Mouse (Mus musculus) stomach, postnatal 0 days (tissue): ENCODE data around the gene Iffo2.

Experiments used
- CTCF ChIP-seq: IDR thresholded peaks from 2 replicates; pipeline ENCODE4 v1.5.1; 2016; ENCODE audit warnings: antibody characterized with exemption, low read depth, mild to moderate bottlenecking, moderate library complexity
- EP300 ChIP-seq: optimal IDR thresholded peaks from 2 replicates; pipeline ENCODE3; 2016; ENCODE audit warnings: antibody characterized with exemption

DNA sequence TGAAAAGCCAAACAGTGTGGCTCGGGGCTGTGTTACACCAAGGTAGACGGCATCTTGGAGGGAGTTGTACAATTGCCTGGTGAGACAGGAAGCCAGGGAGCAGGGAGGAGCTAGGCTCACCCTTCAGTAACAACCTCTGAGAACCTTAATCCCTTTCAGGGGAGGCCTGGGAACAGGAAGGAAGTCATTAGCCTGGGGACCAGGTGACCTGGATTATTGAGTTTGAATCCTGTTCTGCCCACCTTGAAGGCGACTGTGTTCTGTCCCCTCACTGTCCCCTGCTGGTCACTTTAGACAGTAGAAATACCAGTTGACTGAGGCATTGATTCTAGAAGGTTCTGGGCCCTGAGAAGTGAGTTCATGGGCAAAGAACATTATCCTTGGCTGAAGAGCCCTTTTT, 63.7 kb downstream of the Iffo2 start:
- TF ChIP-seq EP300 (no peak), CTCF (peak; percentile 64)
